Mouse (Mus musculus) cortical plate, adult 2 months (tissue): ENCODE measurements around the gene Surf1.

Source experiments
- CTCF ChIP-seq: fragments of 200-500 bp; IDR thresholded peaks from 2 replicates; pipeline ENCODE4 v1.5.1; 2011; ENCODE audit warnings: mild to moderate bottlenecking, control low read depth, low read length; ENCODE audit not compliant: insufficient read depth; ENCODE audit errors: extremely low read depth
- POLR2A ChIP-seq: fragments of 200-500 bp; IDR thresholded peaks from 2 replicates; pipeline ENCODE4 v1.6.1; 2011; ENCODE audit warnings: mild to moderate bottlenecking, low read length, control low read depth; ENCODE audit not compliant: insufficient read depth; ENCODE audit errors: extremely low read depth

DNA sequence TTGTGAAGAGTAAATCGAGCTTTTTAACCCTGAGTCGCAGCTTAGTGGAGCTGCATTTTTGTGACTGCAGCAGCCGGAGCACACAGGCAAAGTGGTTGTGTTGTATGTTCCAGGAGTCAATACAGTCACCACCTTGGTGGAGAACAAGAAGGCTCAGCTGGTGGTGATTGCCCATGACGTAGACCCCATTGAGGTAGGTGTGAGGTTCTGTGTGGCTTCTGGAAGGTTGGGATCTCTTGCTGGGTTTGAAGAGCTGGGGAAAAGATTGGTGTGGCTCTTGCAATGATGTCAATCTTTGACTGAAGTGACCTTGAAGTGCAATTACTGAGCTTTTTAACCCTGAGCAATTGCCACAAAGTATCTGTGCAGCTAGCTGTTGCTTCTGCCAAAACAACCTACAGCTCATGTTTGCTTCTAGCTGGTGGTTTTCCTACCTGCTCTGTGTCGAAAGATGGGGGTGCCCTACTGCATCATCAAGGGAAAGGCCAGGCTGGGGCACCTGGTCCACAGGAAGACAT lies 4.0 kb downstream of the Surf1 start:
- TF ChIP-seq CTCF (no peak), POLR2A (no peak)
